Mouse (Mus musculus): ENCODE data around the gene Tcf25.
"Not testable (repeated sequence)": the region's sequence is repeated elsewhere in the genome, so short reads cannot be mapped to it uniquely, and the experiment has no call there.

Tcf25 gene

DNA sequence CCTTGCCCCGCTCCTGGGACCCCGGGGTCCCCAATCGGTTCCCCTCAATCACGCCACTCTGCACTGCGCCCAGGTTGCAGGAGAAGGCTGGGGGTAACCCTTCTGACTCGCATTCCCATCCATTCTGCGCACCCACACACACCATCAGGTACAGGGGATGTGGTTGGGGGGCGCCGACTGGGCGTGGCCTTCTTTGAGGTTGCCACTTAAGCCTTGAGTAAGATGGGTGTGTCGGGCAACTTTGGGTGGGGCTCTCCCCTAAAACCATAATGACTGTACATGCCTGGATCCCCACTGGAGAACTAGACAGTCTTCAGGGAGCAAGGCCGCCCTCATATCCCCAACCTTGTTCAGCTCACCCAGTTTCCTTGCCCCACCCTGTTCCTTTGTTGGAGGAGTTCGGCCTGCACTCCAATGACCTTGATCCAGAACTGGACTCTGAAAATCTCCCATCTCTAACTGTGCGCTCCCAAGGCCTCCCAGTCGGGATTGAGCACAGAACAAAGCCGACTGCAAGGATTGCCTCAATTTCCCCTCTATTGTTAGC lies 38.3 kb downstream of the Tcf25 start:
- no peak for DNase-seq

DNA sequence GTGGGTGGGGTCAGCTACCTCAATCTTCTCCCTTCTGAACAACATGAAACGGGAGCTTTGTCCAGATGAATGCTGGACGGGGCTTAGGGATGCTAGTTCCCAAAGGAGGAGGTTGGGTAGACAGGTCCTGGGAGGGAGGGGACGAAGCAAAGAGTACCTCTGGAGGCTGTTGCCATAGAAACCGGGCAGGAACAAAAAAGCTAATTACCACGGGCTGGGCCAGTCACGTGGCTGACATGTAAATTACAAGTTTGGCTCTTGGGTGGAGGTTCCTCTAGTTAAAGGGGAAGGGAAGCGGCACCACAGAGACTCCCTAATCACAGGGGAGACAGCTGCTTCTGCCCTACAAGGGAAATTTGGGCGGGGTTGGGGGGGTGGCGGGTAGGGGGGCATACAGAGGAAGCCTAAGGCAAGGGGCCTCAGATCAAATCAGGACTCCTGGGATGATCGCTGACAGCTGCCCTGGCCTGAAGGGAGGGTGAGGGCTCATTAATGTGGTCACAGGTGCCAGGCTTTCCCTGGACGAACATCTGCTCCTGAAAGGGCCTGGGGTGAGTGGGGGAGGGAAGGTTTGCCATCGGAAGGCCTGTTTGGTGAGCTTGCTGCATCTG lies 39.1 kb downstream of the Tcf25 start:
- peak; percentile 87 for DNase-seq

DNA sequence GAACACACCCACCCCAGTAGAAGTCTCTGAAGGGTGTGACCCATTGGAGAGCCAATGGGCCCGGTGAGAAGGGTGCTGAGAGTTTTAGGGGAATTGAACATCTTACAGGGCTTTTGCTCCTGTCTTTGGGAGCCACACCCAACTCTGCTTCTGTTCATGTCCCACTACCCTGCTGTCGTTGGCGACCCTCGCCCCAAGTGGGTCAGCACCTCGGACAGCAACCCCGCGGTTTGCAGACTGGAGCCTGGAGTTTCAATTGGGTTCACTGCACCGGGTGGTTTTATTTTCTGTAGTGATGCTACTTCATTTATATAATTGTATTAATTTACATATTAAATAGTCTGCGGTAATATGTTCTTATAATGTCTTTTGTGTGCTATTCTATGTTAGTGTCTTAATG lies 40.7 kb downstream of the Tcf25 start:
- no peak for DNase-seq

DNA sequence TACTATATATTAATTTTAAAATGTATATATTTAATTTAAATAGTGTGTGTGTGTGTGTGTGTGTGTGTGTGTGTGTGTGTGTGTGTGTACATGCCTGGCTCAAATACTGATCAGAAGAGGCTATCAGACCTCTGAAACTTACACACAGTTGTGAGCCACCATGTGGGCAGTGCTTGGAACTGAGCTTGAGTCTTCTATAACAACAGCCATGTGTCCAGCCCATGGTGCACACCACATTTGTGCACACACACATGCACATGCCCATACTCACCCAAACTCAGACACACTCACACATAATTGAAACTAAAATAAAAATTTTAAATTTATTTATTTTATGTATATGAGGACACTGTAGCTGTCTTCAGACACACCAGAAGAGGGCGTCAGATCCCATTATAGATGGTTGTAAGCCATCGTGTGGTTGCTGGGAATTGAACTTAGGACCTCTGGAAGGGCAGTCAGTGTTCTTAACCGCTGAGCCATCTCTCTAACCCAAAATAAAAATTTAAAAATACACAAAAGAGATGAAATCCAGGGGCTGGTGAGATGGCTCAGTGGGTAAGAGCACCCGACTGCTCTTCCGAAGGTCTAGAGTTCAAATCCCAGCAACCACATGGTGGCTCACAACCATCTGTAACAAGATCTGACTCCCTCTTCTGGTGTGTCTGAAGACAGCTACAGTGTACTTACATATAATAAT lies 41.6 kb downstream of the Tcf25 start:
- DNase-seq, result not testable (repeated sequence)

DNA sequence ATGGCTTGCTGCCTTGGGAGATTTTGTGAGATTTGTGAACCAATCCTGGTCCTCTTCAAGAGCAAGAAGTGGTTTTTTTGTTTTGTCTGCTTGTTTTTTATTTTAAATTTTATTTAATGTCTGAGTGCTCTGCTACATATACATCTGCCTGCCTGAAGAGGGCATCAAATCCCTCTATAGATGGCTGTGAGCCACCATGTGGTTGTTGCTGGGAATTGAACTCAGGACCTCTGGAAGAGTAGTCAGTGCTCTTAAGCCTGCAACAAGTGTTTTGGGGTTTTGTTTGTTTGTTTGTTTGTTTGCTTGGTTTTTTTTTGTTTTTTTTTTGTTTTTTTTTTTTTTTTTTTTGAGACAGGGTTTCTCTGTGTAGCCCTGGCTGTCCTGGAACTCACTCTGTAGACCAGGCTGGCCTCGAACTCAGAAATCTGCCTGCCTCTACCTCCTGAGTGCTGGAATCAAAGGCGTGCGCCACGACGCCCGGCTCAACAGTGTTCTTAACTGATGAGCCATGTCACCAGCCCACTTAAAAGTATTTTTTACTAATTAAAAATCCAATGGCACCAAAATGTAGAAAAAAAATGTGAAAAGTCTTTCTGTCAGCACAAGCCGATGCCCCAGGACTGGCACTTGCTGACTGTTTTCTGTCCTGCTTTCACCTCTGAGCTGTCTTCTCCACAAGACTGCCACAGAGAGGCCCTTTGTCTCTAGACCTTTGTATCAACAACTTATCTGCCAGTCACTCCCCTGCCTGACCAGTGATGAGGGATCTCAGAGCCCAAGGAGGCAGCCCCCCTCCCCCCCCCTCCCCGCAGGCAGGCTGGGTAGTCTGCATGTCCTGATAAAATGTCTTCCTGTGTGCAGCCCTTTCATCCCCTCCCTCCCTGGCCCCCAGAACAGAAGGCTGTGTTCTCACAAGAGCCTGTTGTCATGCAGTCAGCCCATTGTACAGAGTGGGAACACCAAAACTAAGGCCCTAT lies 42.7 kb downstream of the Tcf25 start:
- DNase-seq, result peak; percentile 53

DNA sequence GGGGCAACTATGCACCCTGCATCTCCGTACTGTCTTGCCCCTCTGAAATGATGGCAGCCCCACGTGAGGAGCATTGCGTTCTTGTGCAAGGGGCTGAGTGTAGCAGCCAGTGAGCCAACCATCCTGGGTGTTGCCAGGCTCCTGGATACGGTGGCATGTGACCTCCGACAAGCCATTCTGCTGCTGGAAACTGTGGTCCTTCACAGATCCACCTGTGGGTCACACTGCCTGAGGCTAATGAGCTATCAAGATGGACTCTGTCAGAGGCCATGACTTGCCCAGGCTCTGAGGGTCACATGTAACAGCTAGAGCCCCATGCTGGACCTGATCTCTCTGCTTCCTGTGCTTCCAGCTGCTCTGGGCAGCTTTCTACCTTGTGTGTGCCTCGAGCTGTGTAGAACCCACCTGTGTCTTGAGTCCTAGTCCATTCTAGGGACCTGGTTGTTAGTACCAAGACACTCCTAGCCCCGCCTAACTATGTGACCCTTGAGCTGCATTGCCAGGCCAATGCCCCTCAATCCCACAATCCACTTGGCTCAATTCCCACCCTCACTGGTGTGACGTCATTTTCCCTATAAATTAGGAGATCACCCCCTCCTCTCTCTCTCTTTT lies 43.5 kb downstream of the Tcf25 start:
- DNase-seq, result no peak

DNA sequence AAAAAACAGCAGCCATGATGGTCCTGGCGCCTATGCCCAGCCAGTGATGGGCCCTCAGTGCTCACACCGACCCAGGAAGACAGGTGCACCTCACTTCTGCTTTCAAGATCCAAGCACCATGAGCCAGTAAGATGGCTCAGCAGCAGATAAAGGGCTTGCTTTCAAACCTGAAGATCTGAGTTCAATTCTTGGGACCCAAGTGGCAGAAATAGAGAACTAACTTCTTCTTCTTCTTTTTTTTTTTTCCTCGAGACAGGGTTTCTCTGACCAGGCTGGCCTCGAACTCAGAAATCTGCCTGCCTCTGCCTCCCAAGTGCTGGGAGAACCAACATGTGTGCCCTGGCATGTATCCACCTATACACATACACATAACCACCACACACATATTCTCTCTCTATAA lies 46.2 kb downstream of the Tcf25 start:
- DNase-seq, result no peak

DNA sequence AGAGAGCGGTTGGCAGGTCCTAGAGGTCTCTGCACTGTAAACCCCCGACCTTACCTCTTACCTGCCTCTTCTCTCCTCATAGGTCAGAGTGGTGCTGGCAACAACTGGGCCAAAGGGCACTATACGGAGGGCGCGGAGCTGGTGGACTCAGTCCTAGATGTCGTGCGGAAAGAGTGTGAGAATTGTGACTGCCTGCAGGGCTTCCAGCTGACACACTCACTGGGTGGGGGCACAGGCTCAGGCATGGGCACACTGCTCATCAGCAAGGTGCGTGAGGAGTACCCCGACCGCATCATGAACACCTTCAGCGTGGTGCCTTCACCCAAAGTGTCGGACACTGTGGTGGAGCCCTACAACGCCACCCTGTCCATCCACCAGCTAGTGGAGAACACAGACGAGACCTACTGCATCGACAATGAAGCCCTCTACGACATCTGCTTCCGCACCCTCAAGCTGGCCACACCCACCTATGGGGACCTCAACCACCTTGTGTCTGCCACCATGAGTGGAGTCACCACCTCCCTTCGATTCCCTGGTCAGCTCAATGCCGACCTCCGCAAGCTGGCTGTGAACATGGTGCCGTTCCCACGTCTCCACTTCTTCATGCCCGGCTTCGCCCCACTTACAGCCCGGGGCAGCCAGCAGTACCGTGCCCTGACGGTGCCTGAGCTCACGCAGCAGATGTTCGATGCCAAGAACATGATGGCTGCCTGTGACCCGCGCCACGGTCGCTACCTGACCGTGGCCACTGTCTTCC lies 47.1 kb downstream of the Tcf25 start:
- DNase-seq, result no peak

DNA sequence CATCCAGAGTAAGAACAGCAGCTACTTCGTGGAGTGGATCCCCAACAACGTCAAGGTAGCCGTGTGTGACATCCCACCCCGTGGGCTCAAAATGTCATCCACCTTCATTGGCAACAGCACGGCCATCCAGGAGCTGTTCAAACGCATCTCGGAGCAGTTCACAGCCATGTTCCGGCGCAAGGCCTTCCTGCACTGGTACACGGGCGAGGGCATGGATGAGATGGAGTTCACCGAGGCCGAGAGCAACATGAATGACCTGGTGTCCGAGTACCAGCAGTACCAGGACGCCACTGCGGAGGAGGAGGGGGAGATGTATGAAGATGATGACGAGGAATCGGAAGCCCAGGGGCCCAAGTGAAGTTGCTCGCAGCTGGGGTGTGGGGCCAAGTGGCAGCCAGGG lies 47.8 kb downstream of the Tcf25 start:
- DNase-seq, result no peak

DNA sequence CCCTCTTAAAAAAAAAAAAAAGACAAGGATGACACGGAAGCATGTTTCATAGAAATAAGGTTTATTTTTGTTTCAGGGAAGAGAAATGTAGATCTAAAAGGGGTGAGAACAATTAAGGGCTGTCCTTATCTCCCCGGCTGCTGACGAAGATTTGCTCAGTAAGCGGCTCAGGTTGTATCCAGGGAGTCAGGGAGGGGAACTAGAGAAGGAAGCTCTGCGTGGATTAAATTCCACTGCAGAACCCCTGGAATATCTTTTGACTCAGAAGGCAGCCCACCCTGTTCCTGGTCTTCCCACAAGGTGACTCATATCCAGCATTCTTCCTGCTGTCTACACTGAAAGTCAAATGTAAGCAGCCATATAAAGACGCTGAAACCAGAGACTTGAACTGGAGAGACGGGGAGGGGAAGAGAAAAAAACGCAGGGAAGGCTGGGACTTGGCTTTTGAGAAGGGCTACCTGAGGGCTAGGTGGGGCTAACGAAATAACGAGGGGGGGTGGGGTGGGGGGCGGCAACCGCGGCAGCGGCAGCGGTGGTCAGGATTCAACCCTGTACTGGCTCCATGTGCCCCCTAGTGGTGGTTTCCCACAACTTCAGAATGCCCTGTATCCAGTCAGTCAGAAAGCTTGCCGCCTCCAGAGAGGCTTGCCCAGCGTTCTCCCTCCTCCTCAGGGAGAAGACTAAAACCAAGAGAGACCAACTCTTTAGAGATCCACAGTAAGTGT lies 48.7 kb downstream of the Tcf25 start:
- peak; percentile 85 for DNase-seq

DNA sequence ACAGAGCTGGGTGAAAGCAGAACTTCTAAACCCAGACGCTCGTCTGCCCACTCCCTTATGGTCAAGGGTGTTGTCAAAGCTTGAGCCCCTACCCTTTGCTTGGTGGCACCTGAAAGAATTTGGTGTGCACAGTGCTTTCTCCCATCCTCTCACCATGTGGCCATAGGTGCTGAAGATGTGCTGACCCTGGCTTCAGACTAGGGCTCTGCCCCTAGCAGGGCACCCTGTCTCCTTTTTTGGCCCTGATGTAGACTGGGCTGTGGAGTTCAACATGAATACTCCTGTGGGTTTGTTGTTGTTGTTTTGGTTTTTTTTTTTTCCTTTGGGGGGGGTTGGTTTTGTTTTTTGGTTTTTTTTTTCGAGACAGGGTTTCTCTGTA lies 49.2 kb downstream of the Tcf25 start:
- no peak for DNase-seq

DNA sequence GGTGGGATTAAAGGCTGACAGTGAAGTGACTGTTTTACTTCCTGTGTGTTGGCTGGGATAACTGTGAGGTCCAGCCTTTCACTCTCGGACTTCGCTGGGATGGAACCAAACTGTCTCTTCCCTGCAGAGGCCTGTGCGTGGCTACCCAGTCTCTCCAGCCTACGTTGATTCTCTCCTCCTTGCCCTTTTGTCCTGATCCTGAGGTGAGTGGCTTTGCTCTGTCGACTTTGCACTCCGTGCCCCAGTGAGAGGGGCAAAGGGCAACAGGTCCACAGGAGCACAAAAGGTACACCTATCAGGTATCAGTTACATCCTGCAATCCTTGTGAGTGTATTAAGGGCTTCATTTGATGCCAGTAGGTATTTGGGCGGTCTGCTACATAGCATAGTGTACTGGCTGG lies 49.9 kb downstream of the Tcf25 start, which contains the start of gene Def8:
Gene Def8 (plus strand): TSS at position 87 of the 400 bp plus-strand sequence.
- DNase-seq, result no peak

DNA sequence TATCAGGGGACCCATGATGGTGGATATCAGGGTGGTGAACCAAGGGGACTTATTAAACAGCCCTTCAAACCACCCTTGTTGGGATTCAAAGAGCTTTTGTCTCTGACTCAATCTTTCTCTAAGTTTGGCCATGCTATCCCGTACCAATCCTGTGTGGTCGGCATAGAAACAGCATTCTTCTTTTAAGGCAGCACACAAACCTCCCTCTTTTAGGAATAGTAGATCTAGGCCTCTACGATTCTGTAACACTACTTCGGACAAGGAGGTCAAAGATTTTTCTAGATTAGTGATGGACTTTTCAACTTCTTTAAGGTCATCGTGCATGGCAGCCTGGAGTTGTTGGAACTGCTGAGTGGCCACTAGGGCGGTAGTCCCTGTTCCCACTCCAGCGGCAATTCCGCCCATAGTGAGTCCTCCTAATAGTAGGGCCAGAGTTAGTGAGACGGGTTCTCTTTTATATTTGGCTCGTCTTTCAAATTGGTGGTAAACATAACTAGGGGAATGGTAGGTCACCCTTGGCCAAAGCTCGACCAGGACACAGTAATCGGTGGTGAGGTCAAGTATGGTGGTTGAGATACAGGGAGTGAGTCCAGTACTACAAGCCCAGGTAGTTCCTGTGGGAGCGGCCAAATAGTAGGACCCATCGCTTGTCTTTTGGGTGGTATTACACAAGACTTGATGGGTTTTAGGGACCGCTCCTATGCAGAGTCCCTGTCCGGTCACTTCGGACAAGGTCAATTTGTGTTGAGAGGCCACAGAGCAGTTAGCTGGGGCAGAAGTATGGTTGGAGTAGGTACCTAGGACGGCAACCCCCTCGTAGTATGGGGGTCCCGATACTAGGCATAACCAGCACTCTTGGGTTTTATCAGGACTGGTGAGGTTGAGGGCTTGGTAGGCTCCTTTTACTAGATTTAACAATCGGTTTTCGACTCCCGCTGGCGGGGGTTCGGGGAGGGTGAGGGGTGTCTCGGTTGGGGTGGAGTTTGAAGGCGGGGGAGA lies 53.3 kb downstream of the Tcf25 start:
- no peak for DNase-seq

DNA sequence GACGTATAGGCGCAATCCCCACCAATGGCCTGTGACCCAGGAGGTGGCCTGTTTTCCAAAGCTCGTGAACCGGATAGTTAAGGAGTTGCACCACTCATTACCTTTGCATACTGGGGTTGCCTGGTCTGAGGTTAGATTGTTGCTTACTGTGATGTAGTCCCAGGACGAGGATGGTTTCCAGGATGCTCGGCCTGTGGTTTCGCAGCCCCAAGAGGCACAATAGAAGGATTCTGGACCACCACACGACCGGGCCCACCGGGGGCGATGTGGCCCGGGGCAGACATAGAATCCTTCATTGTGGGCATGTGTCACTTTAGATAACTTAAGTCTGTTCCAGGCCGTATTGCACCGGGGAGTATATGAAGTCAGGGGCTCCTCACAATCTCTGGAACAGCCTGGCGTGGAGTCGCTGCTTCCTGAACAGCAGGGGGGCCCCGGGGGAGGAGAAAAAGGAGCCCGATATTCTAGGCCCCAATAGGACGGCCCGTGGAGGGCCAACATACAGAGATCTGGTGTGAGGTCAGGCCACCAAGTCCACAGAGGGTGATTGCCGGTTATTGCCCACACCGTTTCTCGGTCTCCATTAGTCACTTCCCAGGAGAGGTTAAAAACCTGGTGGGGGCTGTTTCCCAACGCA lies 54.2 kb downstream of the Tcf25 start:
- no peak for DNase-seq

DNA sequence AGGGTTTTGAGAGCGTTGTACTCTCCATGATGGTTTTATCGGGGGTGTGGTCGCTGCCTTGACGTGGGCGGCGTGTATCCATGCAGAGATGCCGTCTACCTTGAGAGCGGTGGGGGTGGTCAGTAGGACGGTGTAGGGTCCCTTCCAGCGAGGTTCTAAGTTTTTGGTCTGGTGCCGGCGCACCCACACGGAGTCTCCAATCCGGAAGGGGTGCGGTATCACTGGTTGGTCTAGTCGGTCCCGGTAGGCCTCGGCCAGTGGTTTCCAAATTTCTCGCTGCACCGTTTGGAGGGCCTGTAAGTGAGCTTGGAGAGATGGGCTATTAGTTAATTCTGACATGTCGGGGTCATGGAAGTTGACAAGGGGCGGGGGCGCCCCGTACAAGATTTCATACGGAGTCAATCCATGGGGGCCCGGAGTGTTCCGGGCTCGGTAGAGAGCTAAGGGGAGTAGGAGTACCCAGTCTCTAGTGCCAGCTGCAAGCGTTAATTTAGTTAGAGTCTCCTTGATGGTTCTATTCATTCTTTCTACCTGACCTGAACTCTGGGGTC lies 54.9 kb downstream of the Tcf25 start:
- DNase-seq, result no peak

DNA sequence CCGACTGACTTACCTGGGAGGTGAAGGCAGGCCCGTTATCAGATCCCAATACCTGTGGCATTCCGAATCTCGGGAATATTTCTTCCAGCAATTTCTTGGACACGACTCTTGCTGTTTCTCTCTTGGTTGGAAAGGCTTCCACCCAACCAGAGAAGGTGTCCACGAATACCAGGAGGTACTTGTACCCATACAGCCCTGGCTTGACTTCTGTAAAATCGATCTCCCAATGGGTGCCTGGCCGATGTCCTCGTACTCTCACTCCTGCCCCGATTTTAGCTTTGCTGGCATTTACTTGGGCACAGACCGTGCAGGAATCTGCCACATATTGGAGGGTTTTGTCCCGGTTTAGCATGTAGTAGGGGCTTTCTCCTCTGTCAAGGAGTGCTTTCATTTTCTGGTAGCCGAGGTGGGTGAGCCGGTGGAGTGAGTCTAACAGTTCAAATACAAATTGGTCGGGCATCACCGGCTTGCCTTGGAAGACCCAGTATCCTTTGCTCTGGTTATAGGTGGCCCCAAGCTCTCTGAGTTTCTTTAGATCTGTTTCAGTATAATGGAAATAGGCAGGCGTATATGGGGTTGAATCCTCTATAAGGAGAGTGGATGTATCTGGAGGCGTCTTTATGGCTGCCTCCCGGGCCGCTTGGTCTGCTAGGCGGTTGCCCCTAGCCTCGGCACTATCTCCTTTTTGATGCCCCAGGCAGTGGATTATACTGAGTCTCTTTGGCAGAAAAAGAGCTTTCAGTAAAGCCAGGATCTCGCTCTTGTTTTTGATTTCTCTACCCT lies 55.6 kb downstream of the Tcf25 start:
- DNase-seq, result no peak

DNA sequence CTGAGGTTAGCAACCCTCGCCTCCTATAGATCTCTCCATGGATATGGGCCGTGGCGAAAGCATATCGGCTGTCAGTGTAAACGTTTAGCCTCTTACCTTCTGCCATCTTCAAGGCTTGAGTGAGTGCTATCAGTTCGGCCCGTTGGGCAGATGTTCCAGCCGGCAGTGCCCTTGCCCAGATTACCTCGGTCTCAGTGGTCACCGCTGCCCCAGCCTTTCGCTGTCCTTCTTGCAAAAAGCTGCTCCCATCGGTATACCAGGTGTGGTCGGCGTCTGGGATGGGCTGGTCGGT lies 56.1 kb downstream of the Tcf25 start:
- not testable (repeated sequence) for DNase-seq

DNA sequence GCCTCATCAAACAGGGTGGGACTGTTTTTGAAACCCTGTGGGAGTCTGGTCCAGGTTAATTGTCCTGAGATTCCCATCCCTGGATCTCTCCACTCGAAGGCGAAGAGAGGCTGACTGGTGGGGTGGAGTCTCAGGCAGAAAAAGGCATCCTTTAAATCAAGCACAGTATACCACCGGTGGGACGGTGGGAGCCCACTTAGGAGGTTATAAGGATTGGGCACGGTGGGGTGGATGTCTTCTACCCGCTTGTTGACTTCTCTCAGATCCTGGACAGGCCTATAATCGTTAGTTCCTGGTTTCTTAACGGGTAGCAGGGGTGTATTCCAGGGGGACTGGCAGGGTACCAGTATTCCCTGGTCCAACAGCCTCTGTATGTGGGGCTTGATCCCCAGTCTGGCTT lies 57.4 kb downstream of the Tcf25 start:
- DNase-seq, result not testable (repeated sequence)

Measured in retina, postnatal 1 day (tissue).